Mouse (Mus musculus): Measurements from ENCODE around the gene Hdhd3. TPM values are rescaled to one million over a fixed set of nuclear protein-coding genes. Genes with fewer than 3 reads are reported as not detected.
A peak's percentile ranks its signal among the peaks of the same experiment; 100 is the strongest.

Gene Hdhd3
- polyA plus RNA-seq, 1 experiment: 14.1 TPM

DNA sequence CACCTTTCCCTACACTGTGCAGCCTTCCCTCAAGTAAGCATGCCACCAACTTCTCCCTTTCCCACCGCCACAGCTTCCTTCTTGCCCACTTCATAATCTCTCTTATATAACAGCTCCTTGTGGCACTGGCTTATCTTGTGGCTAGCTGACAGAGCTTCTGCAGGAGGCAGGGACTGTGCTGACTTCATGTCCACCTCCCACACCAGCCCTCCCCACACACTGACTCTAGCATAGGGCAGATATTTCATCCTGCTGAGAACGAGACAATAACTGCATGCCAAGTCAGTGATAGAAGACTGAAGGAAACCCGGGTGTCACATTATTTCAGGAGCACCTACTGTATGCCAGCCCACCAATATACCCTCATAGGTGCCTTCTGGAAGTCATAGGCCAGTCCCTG, 12.2 kb upstream of the Hdhd3 start:
- no peak overlapping the region for H3K4me3 ChIP-seq (replicated peaks; ENCODE audit: extremely low read depth, low read depth, low read length)
- WGBS: 36% methylated on average over 3 of the region's 3 CpGs
- TF ChIP-seq POLR2A (IDR thresholded peaks at IDR 0.05; ENCODE audit: borderline replicate concordance, extremely low read depth, low read depth, low read length): 0 out of 2 replicates have a peak, but pooled peaks have one; percentile 15
- TF ChIP-seq CTCF (IDR thresholded peaks at IDR 0.05; ENCODE audit: insufficient read depth, low read length): no peak

GRCm38 (mm10) chr4:62514995-62515394, 11.7 kb upstream of the Hdhd3 start:
- Histone ChIP-seq H3K4me1 (ENCODE audit: control insufficient read depth, insufficient read depth, low read length) (peaks cover 6% of the 10 kb centered on the region; the same call in 1 of the 2 replicates), H3K4me3 (replicated peaks; ENCODE audit: extremely low read depth, low read depth, low read length) (no peak overlapping the region)
- TF ChIP-seq POLR2A (IDR thresholded peaks at IDR 0.05; ENCODE audit: borderline replicate concordance, extremely low read depth, low read depth, low read length): no peak
- no peak for TF ChIP-seq CTCF (IDR thresholded peaks at IDR 0.05; ENCODE audit: insufficient read depth, low read length)
- no peak for DNase-seq
- 78% methylated on average over 7 of the region's 7 CpGs for WGBS

More for the DNA sequence above, 12.2 kb upstream of the Hdhd3 start:
- H3K4me1 ChIP-seq (ENCODE audit: control insufficient read depth, insufficient read depth, low read length): peaks cover 6% of the 10 kb centered on the region; the same call in 1 of the 2 replicates
- DNase-seq: no peak

- TF ChIP-seq CTCF (IDR thresholded peaks at IDR 0.05; ENCODE audit: insufficient read depth, low read length) (no peak), POLR2A (IDR thresholded peaks at IDR 0.05; ENCODE audit: borderline replicate concordance, extremely low read depth, low read depth, low read length) (no peak)
- 60% methylated on average over 11 of the region's 11 CpGs for WGBS
These were observed 10.8 kb upstream of the Hdhd3 start for GRCm38 (mm10) chr4:62513998-62514506.

DNA sequence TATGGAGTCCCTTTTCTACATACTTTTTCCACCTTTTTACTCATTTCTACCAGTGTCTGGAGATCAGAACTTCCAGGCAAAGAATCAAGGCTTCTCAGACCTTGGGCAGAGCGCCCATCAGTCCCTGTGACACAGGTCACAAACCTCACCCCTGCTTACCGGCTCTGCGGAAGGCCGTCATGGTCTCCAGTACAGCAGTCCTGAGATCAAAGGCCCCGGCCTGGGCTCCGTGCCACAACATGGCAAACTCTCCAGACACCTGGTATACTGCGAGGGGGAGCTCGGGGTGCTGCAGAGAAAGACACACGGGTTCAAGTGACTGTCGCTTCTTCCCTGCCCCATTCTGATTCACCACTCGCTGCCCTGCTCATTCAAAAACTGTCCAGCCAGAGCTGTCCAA, 6.7 kb upstream of the Hdhd3 start:
- 87% methylated on average over 11 of the region's 11 CpGs for WGBS
- TF ChIP-seq CTCF (IDR thresholded peaks at IDR 0.05; ENCODE audit: insufficient read depth, low read length) (no peak), POLR2A (IDR thresholded peaks at IDR 0.05; ENCODE audit: borderline replicate concordance, extremely low read depth, low read depth, low read length) (no peak)
- no peaks in the 10 kb centered on the region for H3K4me1 ChIP-seq (ENCODE audit: control insufficient read depth, insufficient read depth, low read length)
- DNase-seq: no peak
- H3K4me3 ChIP-seq (replicated peaks; ENCODE audit: extremely low read depth, low read depth, low read length): no peak overlapping the region

More at GRCm38 (mm10) chr4:62513998-62514506, 10.8 kb upstream of the Hdhd3 start:
- Histone ChIP-seq H3K4me1 (ENCODE audit: control insufficient read depth, insufficient read depth, low read length) (peaks cover 3% of the 10 kb centered on the region; the same call in 1 of the 2 replicates), H3K4me3 (replicated peaks; ENCODE audit: extremely low read depth, low read depth, low read length) (no peak overlapping the region)
- no peak for DNase-seq

GRCm38 (mm10) chr4:62508839-62509238, 5.6 kb upstream of the Hdhd3 start:
- Histone ChIP-seq H3K4me1 (ENCODE audit: control insufficient read depth, insufficient read depth, low read length) (no peaks in the 10 kb centered on the region), H3K4me3 (replicated peaks; ENCODE audit: extremely low read depth, low read depth, low read length) (no peak overlapping the region)
- no peak for DNase-seq
- 84% methylated on average over 5 of the region's 5 CpGs for WGBS
- no peak for TF ChIP-seq CTCF (IDR thresholded peaks at IDR 0.05; ENCODE audit: insufficient read depth, low read length)
- no peak for TF ChIP-seq POLR2A (IDR thresholded peaks at IDR 0.05; ENCODE audit: borderline replicate concordance, extremely low read depth, low read depth, low read length)

DNA sequence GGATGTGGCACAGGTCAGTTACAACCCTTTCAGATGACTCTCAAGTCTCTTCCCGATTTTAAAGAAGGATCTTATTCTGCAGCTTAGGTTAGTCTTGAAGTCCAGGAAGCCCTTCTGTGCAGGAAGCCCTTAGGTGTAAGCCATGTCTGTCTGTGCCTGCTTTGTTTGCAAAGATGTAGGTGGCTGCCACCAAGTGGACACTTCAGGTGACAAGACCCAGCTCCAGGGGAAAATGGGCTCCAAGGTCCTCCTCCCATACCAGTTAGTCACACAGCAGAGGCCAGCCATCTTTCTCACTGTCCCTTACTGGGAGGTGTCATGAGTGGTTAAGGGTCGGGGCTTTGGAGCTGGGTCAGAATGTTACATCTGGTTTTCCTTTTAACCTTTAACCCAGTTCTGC, 3.5 kb upstream of the Hdhd3 start:
- 38% methylated on average over 2 of the region's 2 CpGs for WGBS
- DNase-seq: no peak
- TF ChIP-seq CTCF (IDR thresholded peaks at IDR 0.05; ENCODE audit: insufficient read depth, low read length) (peak; percentile 29; the same call in 1 of the 2 replicates), POLR2A (IDR thresholded peaks at IDR 0.05; ENCODE audit: borderline replicate concordance, extremely low read depth, low read depth, low read length) (no peak)
- Histone ChIP-seq H3K4me1 (ENCODE audit: control insufficient read depth, insufficient read depth, low read length) (peaks cover 8% of the 10 kb centered on the region), H3K4me3 (replicated peaks; ENCODE audit: extremely low read depth, low read depth, low read length) (no peak overlapping the region)

GRCm38 (mm10) chr4:62505991-62506390, 2.7 kb upstream of the Hdhd3 start:
- Histone ChIP-seq H3K4me1 (ENCODE audit: control insufficient read depth, insufficient read depth, low read length) (peaks cover 8% of the 10 kb centered on the region), H3K4me3 (replicated peaks; ENCODE audit: extremely low read depth, low read depth, low read length) (no peak overlapping the region)
- WGBS: 68% methylated on average over 3 of the region's 3 CpGs
- TF ChIP-seq POLR2A (IDR thresholded peaks at IDR 0.05; ENCODE audit: borderline replicate concordance, extremely low read depth, low read depth, low read length): no peak
- no peak for TF ChIP-seq CTCF (IDR thresholded peaks at IDR 0.05; ENCODE audit: insufficient read depth, low read length)
- DNase-seq: no peak

- Histone ChIP-seq H3K4me3 (replicated peaks; ENCODE audit: extremely low read depth, low read depth, low read length) (no peak overlapping the region), H3K4me1 (ENCODE audit: control insufficient read depth, insufficient read depth, low read length) (peaks cover 8% of the 10 kb centered on the region)
- 34% methylated on average over 7 of the region's 7 CpGs for WGBS
- TF ChIP-seq POLR2A (IDR thresholded peaks at IDR 0.05; ENCODE audit: borderline replicate concordance, extremely low read depth, low read depth, low read length) (no peak), CTCF (IDR thresholded peaks at IDR 0.05; ENCODE audit: insufficient read depth, low read length) (no peak)
- DNase-seq: no peak
These were observed 298 bp downstream of the Hdhd3 start for GRCm38 (mm10) chr4:62502969-62503368.

- DNase-seq: peak; percentile 92
- peaks cover 8% of the 10 kb centered on the region for H3K4me1 ChIP-seq (ENCODE audit: control insufficient read depth, insufficient read depth, low read length)
- peak overlapping the region; percentile 99 for H3K4me3 ChIP-seq (replicated peaks; ENCODE audit: extremely low read depth, low read depth, low read length)
- WGBS: 1% methylated on average over 38 of the region's 38 CpGs
- no peak for TF ChIP-seq CTCF (IDR thresholded peaks at IDR 0.05; ENCODE audit: insufficient read depth, low read length)
- TF ChIP-seq POLR2A (IDR thresholded peaks at IDR 0.05; ENCODE audit: borderline replicate concordance, extremely low read depth, low read depth, low read length): peak; percentile 76; the same call in 1 of the 2 replicates
These were observed 1.1 kb downstream of the Hdhd3 start for GRCm38 (mm10) chr4:62501964-62502732.

GRCm38 (mm10) chr4:62501534-62501933, 1.7 kb downstream of the Hdhd3 start:
- H3K4me1 ChIP-seq (ENCODE audit: control insufficient read depth, insufficient read depth, low read length): peaks cover 12% of the 10 kb centered on the region
- WGBS: 1% methylated on average over 7 of the region's 7 CpGs
- TF ChIP-seq CTCF (IDR thresholded peaks at IDR 0.05; ENCODE audit: insufficient read depth, low read length) (no peak), POLR2A (IDR thresholded peaks at IDR 0.05; ENCODE audit: borderline replicate concordance, extremely low read depth, low read depth, low read length) (no peak)
- DNase-seq: no peak
- peak overlapping the region; percentile 99 for H3K4me3 ChIP-seq (replicated peaks; ENCODE audit: extremely low read depth, low read depth, low read length)
